Mouse (Mus musculus) heart, postnatal 36 days (tissue): ENCODE measurements at regions not wholly inside any gene's neighbourhood (a gene's known extent, or its start where the extent isn't known, plus 50 kb on each side); places are given as distances from the start of the nearest gene placed in this dataset.

Source experiments
- DNase-seq, 2 experiments: peaks; one replicate each; pipeline ENCODE4 v3.0.0; 2021 to 2022
- intact Hi-C: fragments of 180-260 bp; cut with DNase I; formaldehyde crosslinking; loops from one replicate; pipeline ENCODE4 v1.15.1; 2025

DNA sequence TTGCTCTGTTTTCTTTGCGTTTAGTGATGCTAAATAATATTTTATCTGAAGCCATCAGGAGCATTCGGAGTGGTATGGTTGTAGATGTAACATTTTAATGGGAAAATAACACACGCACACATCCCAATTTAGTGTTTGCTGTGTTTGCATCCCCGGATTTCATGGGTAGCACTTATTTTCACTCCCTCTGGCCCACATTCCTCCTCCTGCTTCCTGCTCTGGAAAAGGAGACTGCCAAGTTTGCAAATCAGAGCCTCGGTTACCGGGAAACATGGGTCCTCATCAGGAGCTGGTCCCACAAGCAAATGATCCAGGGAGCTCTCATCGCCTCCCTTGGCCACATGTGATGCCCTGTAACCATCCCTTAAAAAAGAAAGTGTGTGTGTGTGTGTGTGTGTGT is 94.3 kb upstream of the Npas2 start:
- no peak for DNase-seq
- intact Hi-C loops, result no loop called here

DNA sequence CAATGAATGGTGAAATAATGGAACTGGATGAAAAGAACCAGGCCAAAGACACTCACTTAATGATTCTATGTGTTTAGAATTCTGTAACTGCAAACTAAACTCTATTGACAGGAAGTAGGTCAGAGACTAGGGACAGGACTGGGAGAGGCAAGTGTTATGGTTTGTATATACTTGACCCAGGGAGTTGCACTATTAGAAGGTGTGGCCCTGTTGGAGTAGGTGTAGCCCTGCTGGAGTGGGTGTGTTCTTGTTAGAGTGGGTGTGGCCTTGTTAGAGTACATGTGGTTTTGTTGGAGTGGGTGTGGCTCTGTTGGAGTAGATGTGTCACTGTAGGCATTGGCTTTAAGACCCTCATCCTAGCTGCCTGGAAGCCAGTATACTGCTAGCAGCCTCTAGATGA is 93.0 kb upstream of the Npas2 start:
- intact Hi-C loops, result no loop called here

DNA sequence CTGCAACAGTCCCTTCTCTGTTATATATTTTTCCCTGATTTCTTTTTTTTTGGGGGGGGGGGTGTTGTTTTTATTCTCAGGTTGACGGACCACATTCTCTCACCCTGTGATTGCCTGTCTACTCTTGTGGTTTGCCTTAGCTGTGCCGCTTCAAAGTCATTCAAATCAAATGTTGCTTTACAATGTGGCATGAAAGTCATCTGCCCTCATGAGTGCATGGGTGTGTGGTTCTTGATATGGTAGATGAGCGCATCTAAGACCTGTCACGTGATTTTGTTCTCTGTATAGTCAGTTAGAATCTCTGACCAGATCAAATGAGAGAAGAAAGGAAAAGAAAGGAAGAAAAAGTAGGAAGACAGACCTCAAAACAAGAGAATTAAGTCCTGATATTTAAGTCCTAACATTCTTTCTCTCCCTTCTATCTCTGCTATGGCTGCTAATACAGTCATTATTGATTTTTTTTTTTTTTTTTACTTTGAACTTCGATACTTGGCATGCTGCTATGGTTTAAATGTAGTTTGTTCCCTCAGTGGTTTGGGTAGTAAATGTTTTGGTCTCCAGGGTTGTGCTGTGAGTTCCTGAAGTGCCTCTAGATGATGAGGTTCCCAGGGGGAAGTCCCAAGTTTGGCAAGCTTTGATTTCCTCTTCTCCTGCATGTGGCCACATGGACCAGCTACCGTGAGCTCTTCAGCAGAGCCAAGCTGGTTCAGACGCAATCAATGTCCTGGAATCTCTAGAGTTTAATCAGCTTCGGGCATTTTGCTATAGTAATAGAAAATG is 91.2 kb upstream of the Npas2 start:
- DNase-seq, result no peak
- intact Hi-C loops, result no loop called here

More for the DNA sequence above, 93.0 kb upstream of the Npas2 start:
- DNase-seq, result no peak

DNA sequence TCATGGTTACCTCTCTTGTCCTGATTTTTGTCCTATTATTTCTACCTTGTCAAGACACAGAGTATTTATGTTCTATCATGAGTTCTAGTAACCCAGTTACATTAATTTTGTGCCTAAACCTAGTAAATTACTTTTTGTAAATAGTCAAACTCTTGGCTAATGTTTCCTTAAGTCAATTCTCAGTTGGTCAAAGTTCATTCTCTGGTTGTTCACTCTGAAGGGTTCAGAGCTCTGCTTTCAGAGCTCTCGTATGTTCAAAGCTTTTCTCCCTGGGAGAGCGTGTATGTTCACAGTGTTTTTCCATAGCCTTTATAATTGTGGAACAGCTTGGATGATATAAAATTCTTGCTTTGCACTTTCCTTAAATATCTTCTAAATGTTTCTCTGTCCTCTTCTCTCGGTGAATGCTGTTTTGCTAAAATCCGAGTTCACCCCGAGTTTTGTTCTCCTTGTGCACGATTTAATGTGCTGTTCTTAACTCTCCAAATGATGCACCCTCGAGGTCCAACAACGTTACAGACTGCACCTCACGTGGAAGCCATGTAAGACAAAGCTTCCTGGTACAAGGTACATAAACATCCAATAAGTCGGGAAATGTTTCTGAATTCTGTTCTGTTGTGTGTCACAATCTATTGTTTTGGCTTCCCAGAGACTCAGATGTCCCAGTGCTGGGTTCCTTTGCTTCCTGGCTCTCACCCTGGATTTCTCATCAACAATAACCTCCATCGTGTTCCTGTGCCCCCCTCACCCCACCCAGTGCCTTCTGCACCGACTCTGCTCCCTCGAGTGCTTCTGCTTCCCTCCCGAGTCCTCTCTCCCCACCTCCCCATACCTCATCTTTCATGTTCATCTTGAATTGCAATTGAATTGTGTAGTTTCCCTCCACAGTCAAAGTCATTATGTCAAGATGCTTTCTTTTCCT is 90.3 kb upstream of the Npas2 start:
- no peak for DNase-seq
- intact Hi-C loops, result no loop called here

DNA sequence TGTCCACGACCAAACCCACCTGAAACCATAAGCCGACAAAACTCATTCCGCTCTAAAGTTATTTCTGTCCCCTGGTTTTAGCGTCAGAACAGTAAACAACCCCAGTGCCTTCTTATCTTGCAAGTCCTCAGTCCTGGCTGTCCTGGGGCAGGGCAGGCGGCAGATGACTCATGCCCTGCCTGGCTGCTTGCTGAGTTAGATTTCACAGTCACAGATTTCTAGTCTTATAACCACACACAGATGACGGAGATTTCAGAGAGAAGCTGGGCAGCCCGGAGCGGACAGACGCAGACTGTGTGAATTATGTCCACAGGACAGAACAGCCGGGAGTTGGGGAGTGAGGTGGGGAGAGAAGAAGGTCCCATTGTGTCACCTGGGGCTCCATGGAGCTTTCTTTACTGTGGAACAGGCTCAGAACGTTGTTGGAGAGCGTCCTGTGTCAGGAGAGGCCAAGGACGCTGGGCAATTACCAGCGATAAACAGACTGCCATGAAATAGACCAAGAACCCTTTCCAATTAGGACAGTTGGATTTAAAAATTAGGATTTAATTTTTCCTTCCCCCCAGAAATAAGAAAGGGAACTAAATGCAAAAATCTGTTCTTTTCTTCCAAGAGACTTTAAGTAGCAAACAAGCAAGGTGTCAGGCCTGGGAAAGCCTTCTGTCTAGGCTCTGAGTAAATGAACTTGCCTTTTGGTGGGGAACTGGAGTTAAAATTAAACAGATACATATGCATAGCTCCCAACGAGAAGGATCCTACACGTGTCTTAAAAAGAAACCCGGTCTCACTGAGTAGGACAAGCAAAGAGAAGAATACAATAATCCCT is 87.8 kb upstream of the Npas2 start:
- DNase-seq, result peak; percentile 45 to 69
- intact Hi-C loops, result loop anchor here (2.0 to 5.0 kb wide), 2 partner anchors 85 to 177 kb away; no protein-coding TSS in a partner anchor

DNA sequence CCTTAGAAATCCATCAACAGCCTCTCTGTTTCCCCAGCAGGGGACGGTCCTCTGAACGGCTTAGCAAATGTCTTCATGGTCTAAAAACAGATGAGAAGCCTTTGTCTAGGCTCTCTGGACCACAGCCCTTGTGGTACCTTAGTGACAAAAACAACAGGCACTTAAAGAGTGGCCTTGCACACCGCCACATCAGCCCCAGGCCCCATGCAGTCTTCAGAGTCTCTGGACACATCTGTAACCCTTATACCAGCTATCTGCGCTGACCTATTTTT is 87.2 kb upstream of the Npas2 start:
- no peak for DNase-seq
- intact Hi-C loops, result loop anchor here (2.0 to 5.0 kb wide), 2 partner anchors 84 to 176 kb away; no protein-coding TSS in a partner anchor

DNA sequence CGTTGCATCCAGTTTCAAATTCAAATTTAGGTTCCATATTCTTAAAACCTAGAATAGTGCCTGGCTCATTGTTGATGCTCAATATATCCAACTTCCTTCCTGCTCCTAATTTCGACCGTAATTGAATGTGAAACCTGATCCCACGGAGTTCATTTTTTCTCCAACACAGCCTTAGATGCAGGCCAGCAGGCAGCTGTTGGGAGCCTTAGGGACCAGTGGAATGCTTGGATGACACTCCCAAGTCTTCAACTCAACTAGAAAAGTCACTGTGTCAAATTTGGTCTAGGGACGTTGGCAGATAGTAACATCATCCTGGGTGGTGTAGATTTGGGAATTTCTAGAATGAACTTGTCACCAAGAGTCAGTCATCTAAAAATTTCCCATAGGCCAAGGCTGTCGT is 86.9 kb upstream of the Npas2 start:
- intact Hi-C loops, result loop anchor here (2.0 to 5.0 kb wide), 2 partner anchors 84 to 176 kb away; no protein-coding TSS in a partner anchor

DNA sequence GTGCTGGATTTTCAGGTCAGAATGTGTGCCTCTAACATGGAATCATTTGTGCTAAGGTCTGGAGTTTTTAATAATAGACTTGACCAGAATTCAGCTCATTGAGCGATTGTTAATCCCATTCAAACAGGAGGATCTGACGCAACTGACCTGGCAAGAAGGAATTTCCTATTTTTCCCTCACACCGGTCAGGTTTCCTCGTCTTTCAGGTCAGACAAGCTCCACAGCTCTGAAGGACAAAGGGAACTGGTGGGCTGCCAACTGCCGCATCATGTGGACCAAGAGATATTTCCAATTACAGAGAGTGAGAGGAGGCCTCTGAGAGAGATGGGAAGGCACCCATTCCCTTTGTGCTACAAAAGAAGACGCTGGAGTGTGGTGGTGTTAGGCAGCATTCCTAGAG is 77.2 kb upstream of the Npas2 start:
- no peak for DNase-seq
- intact Hi-C loops, result no loop called here

More for the DNA sequence above, 86.9 kb upstream of the Npas2 start:
- DNase-seq, result peak in 1 of 2 experiments; percentile 18

DNA sequence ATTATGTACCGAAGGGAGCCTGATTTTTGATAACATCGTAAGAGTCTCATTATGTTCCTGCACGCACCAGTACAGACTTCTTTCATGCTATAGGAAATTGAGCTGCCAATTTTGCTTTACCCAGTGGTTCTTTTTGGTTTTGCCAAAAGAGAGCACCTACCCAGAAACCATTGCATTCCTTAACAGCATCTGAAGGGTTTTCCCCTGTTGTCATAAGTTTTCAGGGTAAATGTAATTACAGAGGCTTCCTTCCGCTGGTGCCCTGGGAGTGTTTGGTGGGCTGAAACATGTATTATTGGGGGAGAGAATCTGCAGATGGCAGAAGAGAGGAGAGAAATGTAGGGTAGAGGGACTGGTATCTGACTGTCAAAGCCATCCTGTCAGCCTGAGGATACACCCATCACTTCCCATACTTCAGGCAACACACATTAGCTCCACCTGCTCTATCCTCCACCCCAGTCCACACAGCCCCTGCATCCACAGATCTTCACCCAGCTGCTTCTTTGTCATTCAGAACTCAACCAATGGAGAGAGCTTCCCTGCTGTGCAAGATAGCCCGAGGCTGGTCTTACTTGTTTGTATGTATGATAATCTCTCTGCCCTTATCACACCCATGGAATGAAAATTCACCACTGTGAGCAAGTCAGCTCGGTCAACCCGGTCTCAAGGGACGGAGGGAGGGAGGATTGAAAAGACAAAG is 71.1 kb upstream of the Npas2 start:
- no peak for DNase-seq
- intact Hi-C loops, result no loop called here

DNA sequence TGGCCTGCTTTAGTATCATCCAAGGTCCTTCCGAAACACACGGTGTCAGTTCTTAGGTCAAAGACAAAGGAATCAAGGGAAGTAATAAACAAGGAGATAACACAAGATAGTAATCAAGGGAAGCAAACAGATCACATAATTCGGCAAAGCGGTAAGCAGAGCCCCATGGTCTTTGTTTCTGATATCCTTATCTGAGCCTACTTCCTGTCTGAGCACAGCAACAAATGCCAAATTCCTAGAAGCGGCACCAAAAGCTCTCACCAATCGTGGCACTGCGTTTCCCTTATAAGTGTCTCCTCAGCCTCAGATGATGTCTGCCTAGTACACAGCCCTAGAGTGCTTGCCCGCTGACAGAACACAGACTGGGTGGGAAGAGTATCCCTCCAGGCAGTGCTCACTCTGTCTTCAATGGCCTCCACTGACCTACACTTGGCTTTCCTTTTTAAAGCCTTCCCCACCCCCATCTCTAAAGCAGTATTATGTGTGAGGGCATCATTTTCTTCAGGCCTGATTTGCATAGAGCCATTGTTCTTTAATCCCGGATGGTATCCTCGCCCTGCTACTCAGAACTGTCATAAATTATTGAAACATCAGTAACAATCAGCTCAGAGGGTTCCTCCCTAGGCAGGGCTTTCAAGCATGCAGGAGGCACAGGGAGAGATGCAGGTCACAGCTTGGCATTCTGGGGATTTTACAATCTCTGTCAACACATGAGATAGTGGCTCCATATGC is 70.3 kb upstream of the Npas2 start:
- DNase-seq, result no peak
- intact Hi-C loops, result no loop called here

DNA sequence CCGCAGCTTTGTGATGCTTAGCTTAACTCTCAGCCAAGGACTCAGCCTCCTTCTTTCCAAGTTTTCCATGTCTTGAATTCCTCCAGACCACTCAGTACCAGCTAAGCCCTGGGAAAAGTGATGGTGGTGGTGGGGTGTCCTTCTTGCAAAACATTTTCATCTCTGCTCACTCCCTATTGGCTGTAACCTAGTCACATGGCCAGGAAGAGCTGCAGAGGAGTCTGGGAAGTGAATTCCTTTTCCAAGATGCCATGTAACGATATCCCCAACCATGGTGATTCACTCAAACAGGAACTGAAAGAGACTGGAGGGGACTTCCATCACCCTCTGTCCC is 69.8 kb upstream of the Npas2 start:
- DNase-seq, result no peak

DNA sequence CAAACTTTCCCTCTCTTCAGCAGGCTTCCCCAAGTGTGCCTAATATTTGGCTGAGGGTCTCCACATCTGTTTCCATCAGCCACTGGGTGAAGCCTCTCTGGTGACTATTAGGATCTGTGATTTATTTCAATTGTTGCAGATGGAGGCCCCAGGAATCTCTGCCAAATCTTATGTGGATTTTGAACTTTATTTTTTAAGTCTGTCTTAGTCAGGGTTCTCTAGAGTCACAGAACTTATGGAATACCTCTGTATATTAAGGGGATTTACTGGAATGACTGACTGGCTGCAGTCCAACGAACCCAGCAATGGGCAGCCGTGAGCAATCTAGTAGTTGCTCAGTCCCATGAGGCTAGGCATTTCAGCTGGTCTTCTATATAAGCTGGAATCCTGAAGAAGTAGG is 59.0 kb upstream of the Npas2 start:
- intact Hi-C loops, result no loop called here
- no peak for DNase-seq

More for the DNA sequence above, 69.8 kb upstream of the Npas2 start:
- intact Hi-C loops, result no loop called here

DNA sequence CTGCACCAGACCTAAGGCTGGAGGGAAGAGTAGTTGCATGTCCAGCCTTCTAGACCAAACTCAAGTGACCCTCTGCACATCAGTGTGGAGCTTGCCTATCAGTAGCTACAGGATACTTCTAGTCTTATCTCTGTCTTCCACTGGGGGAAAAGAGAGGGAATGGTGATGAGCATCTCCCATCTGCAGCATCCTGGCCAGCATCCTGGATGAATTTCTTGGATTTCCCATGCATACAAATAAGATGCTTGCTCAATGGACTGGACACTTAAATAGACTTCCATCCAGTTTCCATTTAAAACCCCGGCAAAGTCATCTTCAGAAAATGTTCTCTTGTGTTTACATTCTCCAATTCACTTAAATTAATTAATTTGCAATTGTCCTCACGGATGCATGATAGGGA is 50.5 kb upstream of the Npas2 start:
- no peak for DNase-seq
- intact Hi-C loops, result no loop called here

DNA sequence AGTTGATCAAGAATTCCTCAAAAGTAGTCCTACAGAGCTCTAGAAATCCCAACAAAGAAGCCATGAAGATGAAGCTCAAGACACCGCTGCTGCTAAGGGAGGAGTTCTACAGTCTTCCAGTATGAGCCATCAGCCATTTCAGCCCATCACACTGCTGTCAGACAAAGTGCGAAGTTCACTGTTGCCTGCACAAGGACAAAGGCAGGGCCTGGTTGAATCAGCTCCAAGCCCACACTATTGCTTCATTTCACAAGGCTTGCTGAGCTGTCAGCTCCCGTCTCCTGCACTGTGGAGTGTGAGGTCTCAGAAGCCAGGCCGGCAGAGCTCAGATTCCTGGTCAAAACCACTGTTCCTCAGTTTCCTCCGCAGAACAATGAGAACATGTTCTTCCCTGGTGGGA is 49.9 kb upstream of the Npas2 start:
- intact Hi-C loops, result no loop called here
- DNase-seq, result no peak
